Mouse (Mus musculus) stomach, postnatal 0 days (tissue): ENCODE measurements around the gene Cacna1s.

Source experiments
- CTCF ChIP-seq: IDR thresholded peaks from 2 replicates; pipeline ENCODE4 v1.5.1; 2016; ENCODE audit warnings: antibody characterized with exemption, low read depth, mild to moderate bottlenecking, moderate library complexity
- EP300 ChIP-seq: optimal IDR thresholded peaks from 2 replicates; pipeline ENCODE3; 2016; ENCODE audit warnings: antibody characterized with exemption

- TF ChIP-seq CTCF (peak; percentile 55), EP300 (no peak)
These were observed 107.3 kb downstream of the Cacna1s start for GRCm38 (mm10) chr1:136159830-136160229.
